Mouse (Mus musculus) lung, adult 2 months (tissue): Measurements from ENCODE around the gene Casp3.

ENCODE experiments used
- CTCF ChIP-seq: fragments of 200-500 bp; IDR thresholded peaks from 2 replicates; pipeline ENCODE4 v1.5.1; 2011; ENCODE audit warnings: mild to moderate bottlenecking, low read length, control low read depth; ENCODE audit not compliant: insufficient read depth
- POLR2A ChIP-seq: fragments of 200-500 bp; IDR thresholded peaks from 2 replicates; pipeline ENCODE4 v1.6.1; 2011; ENCODE audit warnings: low read depth, mild to moderate bottlenecking, control low read depth, low read length, borderline replicate concordance; ENCODE audit errors: extremely low read depth

GRCm38 (mm10) chr8:46680671-46681365, 63.7 kb downstream of the Casp3 start:
- no peak for TF ChIP-seq POLR2A
- no peak for TF ChIP-seq CTCF
